Mouse (Mus musculus) cortical plate, adult 2 months (tissue): Measurements from ENCODE around the gene Schip1.

Source experiments
- CTCF ChIP-seq: fragments of 200-500 bp; IDR thresholded peaks from 2 replicates; pipeline ENCODE4 v1.5.1; 2011; ENCODE audit warnings: mild to moderate bottlenecking, control low read depth, low read length; ENCODE audit not compliant: insufficient read depth; ENCODE audit errors: extremely low read depth
- POLR2A ChIP-seq: fragments of 200-500 bp; IDR thresholded peaks from 2 replicates; pipeline ENCODE4 v1.6.1; 2011; ENCODE audit warnings: mild to moderate bottlenecking, low read length, control low read depth; ENCODE audit not compliant: insufficient read depth; ENCODE audit errors: extremely low read depth

- TF ChIP-seq CTCF, result no peak
- no peak for TF ChIP-seq POLR2A
Observed at GRCm38 (mm10) chr3:68494296-68495095, 429.9 kb downstream of the Schip1 start.
